10 mouse cellular contexts compared by ENCODE assay signal in genomic region chr5:77443889-77444573, GRCm38 (mm10).
"Had no signal": no experiment of that assay in that cellular context is flagged by ENCODE, and none has a peak within 500 bp of the region (broad histone marks: within the 10 kb centered on the region; RNA-seq: fewer than 3 reads in every experiment).

No protein-coding gene starts in this region.

- H3K36me3 ChIP-seq: kidney, embryonic 15.5 days; limb, embryonic 12.5 days; midbrain, embryonic 13.5 days had no signal

- ATAC-seq: midbrain, embryonic 13.5 days had no signal

- H3K9ac ChIP-seq: kidney, embryonic 15.5 days; limb, embryonic 12.5 days; liver, embryonic 14.5 days; midbrain, embryonic 13.5 days had no signal

- H3K27me3 ChIP-seq: kidney, embryonic 15.5 days; limb, embryonic 12.5 days; midbrain, embryonic 13.5 days had no signal

- H3K4me1 ChIP-seq: kidney, embryonic 15.5 days; limb, embryonic 12.5 days; midbrain, embryonic 13.5 days had no signal

- H3K27ac ChIP-seq: kidney, embryonic 15.5 days; limb, embryonic 12.5 days; liver, embryonic 14.5 days; midbrain, embryonic 13.5 days had no signal

- DNase-seq: kidney, postnatal 25 days; layer of hippocampus, adult 9-11 months; layer of hippocampus, postnatal 36 days; liver; lung, adult 18-20 months; thymus, postnatal 36 days had no signal

- H3K9me3 ChIP-seq: kidney, embryonic 15.5 days; limb, embryonic 12.5 days; midbrain, embryonic 13.5 days had no signal

- H3K4me2 ChIP-seq: kidney, embryonic 15.5 days; limb, embryonic 12.5 days; midbrain, embryonic 13.5 days had no signal

- H3K4me3 ChIP-seq: kidney, embryonic 15.5 days; limb, embryonic 12.5 days; midbrain, embryonic 13.5 days had no signal
